Mouse (Mus musculus): ENCODE measurements around the gene Olfr1111. TPM values are rescaled to one million over a fixed set of nuclear protein-coding genes. Genes with fewer than 3 reads are reported as not detected.
"Not testable (repeated sequence)": the region's sequence is repeated elsewhere in the genome, so short reads cannot be mapped to it uniquely, and the experiment has no call there.

Gene Olfr1111
- polyA plus RNA-seq (2015; fragmentation: Nextera tagmentation; extraction: Ambion mirVana) = not detected in 2 replicates

DNA sequence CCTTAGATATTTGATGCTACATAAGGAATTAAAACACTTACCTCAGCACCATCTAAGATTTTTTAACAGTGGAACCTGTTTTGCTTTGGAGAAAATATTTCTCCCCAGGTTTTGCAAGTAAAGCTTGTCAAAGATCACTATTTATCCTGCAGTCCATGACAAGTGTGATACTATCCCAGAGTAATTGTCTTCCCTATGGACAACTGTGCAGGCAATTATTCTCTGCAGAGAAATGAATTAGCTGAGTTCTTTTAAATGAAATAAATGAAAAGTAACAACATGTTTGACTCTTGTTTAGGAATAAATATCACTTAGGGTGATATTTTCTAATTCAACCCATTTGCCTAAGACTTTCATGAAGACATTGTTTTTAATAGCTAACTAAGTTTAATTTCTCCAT, at the start of gene Olfr1111:
Olfr1111 (minus strand) TSS at position 101 of the 400 bp plus-strand sequence.
- Histone ChIP-seq H3K4me3 (replicated peaks) (no peak within 1 kb of the TSS), H3K9me3 (replicated peaks) (no peaks in the 10 kb centered on the region), H3K9ac (no peak within 1 kb of the TSS), H3K4me1 (replicated peaks) (no peaks in the 10 kb centered on the region), H3K4me2 (no peak within 1 kb of the TSS), H3K27me3 (no peaks in the 10 kb centered on the region), H3K27ac (replicated peaks) (no peak within 1 kb of the TSS), H3K36me3 (replicated peaks) (no peaks in the 10 kb centered on the region)
- ATAC-seq (ENCODE audit: insufficient read depth) = no peak

DNA sequence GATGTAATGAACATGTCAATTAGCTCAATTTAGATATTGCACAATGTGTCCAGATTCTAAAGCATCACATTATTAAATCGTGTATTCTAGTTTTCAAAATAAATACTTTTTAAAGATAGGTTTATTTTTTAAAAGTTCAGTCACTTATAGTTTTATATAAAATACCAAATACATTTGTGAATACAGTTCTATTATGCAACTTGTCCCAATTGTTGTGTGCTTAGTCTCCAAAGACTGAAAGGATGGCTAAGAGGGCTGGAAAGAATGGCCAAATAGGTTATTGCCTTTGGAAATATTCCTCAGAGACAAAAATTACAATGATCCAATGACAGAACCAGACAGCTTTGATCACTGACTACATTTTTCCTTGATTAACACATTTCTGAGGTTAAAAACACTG, 35.1 kb upstream of the Olfr1111 start, which contains the start of gene Olfr1112:
Olfr1112 (plus strand) TSS at position 301 of the 400 bp plus-strand sequence.
- Histone ChIP-seq H3K4me3 (replicated peaks) (no peak within 1 kb of the TSS), H3K4me2 (no peak within 1 kb of the TSS), H3K9me3 (replicated peaks) (no peaks in the 10 kb centered on the region), H3K9ac (no peak within 1 kb of the TSS), H3K27me3 (no peaks in the 10 kb centered on the region), H3K36me3 (replicated peaks) (no peaks in the 10 kb centered on the region), H3K4me1 (replicated peaks) (no peaks in the 10 kb centered on the region), H3K27ac (replicated peaks) (no peak within 1 kb of the TSS)
- no peak for ATAC-seq (ENCODE audit: insufficient read depth)
- 51% methylated on average over 1 of the region's 1 CpGs for WGBS (ENCODE audit: insufficient replicate concordance)

DNA sequence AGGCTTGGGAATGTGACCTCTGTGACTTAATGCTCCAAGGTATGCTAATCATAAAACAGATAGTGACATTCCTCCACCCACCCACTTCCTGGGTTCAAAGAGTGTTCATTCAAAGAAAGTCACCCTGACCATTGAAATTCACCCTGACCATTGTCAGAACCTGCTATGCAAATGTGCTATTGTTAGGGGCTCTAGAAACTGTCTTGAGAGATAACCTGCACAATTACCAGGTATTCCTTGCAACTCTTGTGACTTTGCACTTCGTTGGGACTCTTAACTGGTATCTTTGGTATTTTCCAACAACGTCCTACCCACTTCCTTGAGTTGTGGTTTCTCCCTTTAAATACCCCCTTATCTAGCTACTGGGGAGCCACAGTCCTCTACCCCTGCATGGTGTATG, 15.3 kb upstream of the Olfr1111 start:
- not testable (repeated sequence) for H3K27me3 ChIP-seq; ATAC-seq (ENCODE audit: insufficient read depth); H3K9me3 ChIP-seq (replicated peaks); H3K4me2 ChIP-seq; H3K36me3 ChIP-seq (replicated peaks); H3K4me3 ChIP-seq (replicated peaks); H3K9ac ChIP-seq; H3K27ac ChIP-seq (replicated peaks); H3K4me1 ChIP-seq (replicated peaks)
- 52% methylated on average over 2 of the region's 2 CpGs for WGBS (ENCODE audit: insufficient replicate concordance)

DNA sequence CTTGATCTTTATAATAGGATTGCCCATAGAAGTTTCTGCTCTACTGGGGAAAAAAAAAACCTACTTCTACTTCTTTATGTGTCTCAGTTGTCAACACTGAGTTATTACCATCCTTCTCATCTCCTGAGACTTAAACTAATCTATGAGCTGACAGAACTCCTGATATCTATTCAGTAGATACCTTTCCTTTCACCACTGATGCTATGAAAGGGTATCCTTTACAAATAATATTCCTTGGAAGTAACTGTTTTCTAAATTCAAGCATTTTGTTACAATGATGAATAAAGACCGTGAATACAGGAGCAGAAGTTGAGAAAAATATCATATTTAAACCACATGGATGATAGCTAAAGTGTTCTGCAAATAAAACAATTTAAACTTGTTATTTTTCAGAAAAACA, 12.2 kb downstream of the Olfr1111 start, which contains the start of gene Olfr1110:
Olfr1110 (minus strand) TSS at position 101 of the 400 bp plus-strand sequence.
- no peak within 1 kb of the TSS for H3K9ac ChIP-seq
- H3K4me3 ChIP-seq (replicated peaks) = no peak within 1 kb of the TSS
- no peaks in the 10 kb centered on the region for H3K27me3 ChIP-seq
- H3K4me2 ChIP-seq = no peak within 1 kb of the TSS
- H3K27ac ChIP-seq (replicated peaks) = no peak within 1 kb of the TSS
- ATAC-seq (ENCODE audit: insufficient read depth) = no peak
- WGBS (ENCODE audit: insufficient replicate concordance) = 42% methylated on average over 1 of the region's 1 CpGs
- H3K36me3 ChIP-seq (replicated peaks) = no peaks in the 10 kb centered on the region
- H3K4me1 ChIP-seq (replicated peaks) = no peaks in the 10 kb centered on the region
- H3K9me3 ChIP-seq (replicated peaks) = no peaks in the 10 kb centered on the region

DNA sequence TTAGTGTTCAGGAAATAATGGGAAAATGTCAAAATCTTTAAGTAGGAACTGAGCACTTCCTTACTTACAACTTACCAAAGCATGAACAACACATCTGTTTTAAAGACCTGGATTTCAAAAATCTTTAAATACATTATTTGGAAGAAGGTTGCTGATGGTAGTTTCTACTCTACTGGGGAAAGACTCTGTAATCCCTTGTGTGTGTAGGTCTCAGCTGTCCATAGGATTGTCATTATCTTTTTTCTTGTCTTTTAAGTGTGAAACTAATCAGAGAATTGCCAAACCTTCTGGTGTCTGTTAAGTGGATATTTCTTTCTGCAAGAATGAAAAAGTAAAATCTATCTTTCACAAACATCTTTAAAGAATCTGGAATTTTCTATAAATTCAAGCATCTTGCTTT, 38.0 kb downstream of the Olfr1111 start, which contains the start of gene Olfr259:
Olfr259 (minus strand) TSS at position 101 of the 400 bp plus-strand sequence.
- Histone ChIP-seq H3K4me2 (no peak within 1 kb of the TSS), H3K4me3 (replicated peaks) (no peak within 1 kb of the TSS), H3K9ac (no peak within 1 kb of the TSS), H3K27ac (replicated peaks) (no peak within 1 kb of the TSS), H3K9me3 (replicated peaks) (no peaks in the 10 kb centered on the region), H3K36me3 (replicated peaks) (no peaks in the 10 kb centered on the region), H3K4me1 (replicated peaks) (no peaks in the 10 kb centered on the region), H3K27me3 (no peaks in the 10 kb centered on the region)
- ATAC-seq (ENCODE audit: insufficient read depth) = no peak

Other genes starting within 250 kb of the Olfr1111 start
- not detected in 2 replicates for gene Olfr1098, start 228.1 kb downstream of the Olfr1111 start, polyA plus RNA-seq (2015; fragmentation: Nextera tagmentation; extraction: Ambion mirVana)
- not detected in 2 replicates for gene Olfr1099, start 191.9 kb downstream of the Olfr1111 start, polyA plus RNA-seq (2015; fragmentation: Nextera tagmentation; extraction: Ambion mirVana)
- not detected in 2 replicates for gene Olfr1100, start 172.7 kb downstream of the Olfr1111 start, polyA plus RNA-seq (2015; fragmentation: Nextera tagmentation; extraction: Ambion mirVana)
- gene Olfr1101, start 161.4 kb downstream of the Olfr1111 start, polyA plus RNA-seq (2015; fragmentation: Nextera tagmentation; extraction: Ambion mirVana) = not detected in 2 replicates
- not detected in 2 replicates for gene Olfr1102, start 154.2 kb downstream of the Olfr1111 start, polyA plus RNA-seq (2015; fragmentation: Nextera tagmentation; extraction: Ambion mirVana)
- gene Olfr1104, start 125.5 kb downstream of the Olfr1111 start, polyA plus RNA-seq (2015; fragmentation: Nextera tagmentation; extraction: Ambion mirVana) = not detected in 2 replicates
- gene Olfr1105, start 116.1 kb downstream of the Olfr1111 start, polyA plus RNA-seq (2015; fragmentation: Nextera tagmentation; extraction: Ambion mirVana) = not detected in 2 replicates
- gene Olfr1106, start 100.4 kb downstream of the Olfr1111 start, polyA plus RNA-seq (2015; fragmentation: Nextera tagmentation; extraction: Ambion mirVana) = not detected in 2 replicates
- gene Olfr1107, start 76.8 kb downstream of the Olfr1111 start, polyA plus RNA-seq (2015; fragmentation: Nextera tagmentation; extraction: Ambion mirVana) = not detected in 2 replicates
- not detected in 2 replicates for gene Olfr1109, start 56.6 kb downstream of the Olfr1111 start, polyA plus RNA-seq (2015; fragmentation: Nextera tagmentation; extraction: Ambion mirVana)
- gene Olfr259, start 38.1 kb downstream of the Olfr1111 start, polyA plus RNA-seq (2015; fragmentation: Nextera tagmentation; extraction: Ambion mirVana) = not detected in 2 replicates
- not detected in 2 replicates for gene Olfr1110, start 12.3 kb downstream of the Olfr1111 start, polyA plus RNA-seq (2015; fragmentation: Nextera tagmentation; extraction: Ambion mirVana)
- not detected in 2 replicates for gene Olfr1112, start 35.2 kb upstream of the Olfr1111 start, polyA plus RNA-seq (2015; fragmentation: Nextera tagmentation; extraction: Ambion mirVana)
- not detected in 2 replicates for gene Olfr1113, start 56.3 kb upstream of the Olfr1111 start, polyA plus RNA-seq (2015; fragmentation: Nextera tagmentation; extraction: Ambion mirVana)
- gene Olfr1115, start 95.4 kb upstream of the Olfr1111 start, polyA plus RNA-seq (2015; fragmentation: Nextera tagmentation; extraction: Ambion mirVana) = not detected in 2 replicates
- gene Olfr1116, start 114.9 kb upstream of the Olfr1111 start, polyA plus RNA-seq (2015; fragmentation: Nextera tagmentation; extraction: Ambion mirVana) = not detected in 2 replicates
- gene Olfr1118, start 155.0 kb upstream of the Olfr1111 start, polyA plus RNA-seq (2015; fragmentation: Nextera tagmentation; extraction: Ambion mirVana) = not detected in 2 replicates
- not detected in 2 replicates for gene Olfr1120, start 202.2 kb upstream of the Olfr1111 start, polyA plus RNA-seq (2015; fragmentation: Nextera tagmentation; extraction: Ambion mirVana)
- gene Olfr1121, start 217.3 kb upstream of the Olfr1111 start, polyA plus RNA-seq (2015; fragmentation: Nextera tagmentation; extraction: Ambion mirVana) = not detected in 2 replicates
- not detected in 2 replicates for gene Olfr1122, start 233.2 kb upstream of the Olfr1111 start, polyA plus RNA-seq (2015; fragmentation: Nextera tagmentation; extraction: Ambion mirVana)